Mouse (Mus musculus): ENCODE results near the gene Gm17577. TPM values are rescaled to one million over a fixed set of nuclear protein-coding genes. Genes with fewer than 3 reads are reported as not detected.
"Not testable (repeated sequence)": the region's sequence is repeated elsewhere in the genome, so short reads cannot be mapped to it uniquely, and the experiment has no call there.

The Gm17577 gene
- not detected in 2 replicates for polyA plus RNA-seq (2016; fragmentation: Nextera tagmentation; extraction: Ambion mirVana)

DNA sequence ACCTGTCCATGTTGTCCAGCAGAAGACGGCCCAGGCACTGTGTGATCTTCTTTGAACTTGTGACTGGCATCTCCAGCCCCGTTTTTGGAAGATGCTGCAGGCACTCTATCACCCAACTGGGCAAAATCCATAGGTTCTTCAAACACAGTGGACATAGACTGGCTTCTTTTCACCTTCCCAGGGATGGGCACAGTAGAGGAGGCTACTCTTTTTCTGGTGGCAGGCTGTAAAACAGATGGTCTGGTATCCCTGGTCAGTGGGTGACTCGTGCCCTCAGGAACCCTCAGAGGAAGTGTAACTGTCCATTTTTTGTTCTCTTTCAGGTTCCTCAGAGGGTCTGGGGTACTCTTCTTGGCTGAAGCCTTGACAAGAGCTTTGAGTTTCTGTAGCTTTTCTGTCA is at the start of gene Gm17577:
TSS of gene Gm17577 (minus strand) at position 101 of the 400 bp plus-strand sequence.
- H3K4me2 ChIP-seq (replicated peaks); H3K27me3 ChIP-seq (replicated peaks); ATAC-seq (ENCODE audit: low FRiP score, low read depth); H3K36me3 ChIP-seq; H3K4me3 ChIP-seq; H3K9me3 ChIP-seq; H3K27ac ChIP-seq; H3K9ac ChIP-seq; H3K4me1 ChIP-seq: not testable (repeated sequence)
- WGBS: no CpG with 5 or more reads among the region's 3 CpGs

- not testable (repeated sequence) for H3K4me3 ChIP-seq; H3K9me3 ChIP-seq; H3K27me3 ChIP-seq (replicated peaks); H3K27ac ChIP-seq; H3K36me3 ChIP-seq; H3K9ac ChIP-seq; ATAC-seq (ENCODE audit: low FRiP score, low read depth); H3K4me1 ChIP-seq; H3K4me2 ChIP-seq (replicated peaks)
- WGBS: 71% methylated on average over 1 of the region's 1 CpGs
Observed at GRCm38 (mm10) chrX:123222381-123222780, 24.3 kb downstream of the Gm17577 start, which contains the start of gene Srsx. Srsx (minus strand) TSS chrX:123222481.

Other genes with a start within 250 kb of the Gm17577 start
- not detected in 2 replicates for gene Gm17521, start 217.2 kb downstream of the Gm17577 start, polyA plus RNA-seq (2016; fragmentation: Nextera tagmentation; extraction: Ambion mirVana)
- 34.8 and 37.1 TPM in 2 replicates for gene Cldn34c1, start 143.4 kb downstream of the Gm17577 start, polyA plus RNA-seq (2016; fragmentation: Nextera tagmentation; extraction: Ambion mirVana)
- not detected in 2 replicates for gene Srsx, start 24.4 kb downstream of the Gm17577 start, polyA plus RNA-seq (2016; fragmentation: Nextera tagmentation; extraction: Ambion mirVana)